Mouse (Mus musculus) kidney, adult 2 months (tissue): Measurements from ENCODE around the gene Mslnl.

Experiments used
- CTCF ChIP-seq: fragments of 200-500 bp; conservative IDR thresholded peaks from 2 replicates; pipeline ENCODE4 v1.5.1; 2011; ENCODE audit warnings: low read depth, mild to moderate bottlenecking, control low read depth, low read length, moderate library complexity, mixed read lengths; ENCODE audit not compliant: insufficient read depth, insufficient read length
- POLR2A ChIP-seq: fragments of 200-500 bp; IDR thresholded peaks from one replicate; pipeline ENCODE4 v1.6.1; 2011; ENCODE audit warnings: low read depth, low read length, control low read depth

DNA sequence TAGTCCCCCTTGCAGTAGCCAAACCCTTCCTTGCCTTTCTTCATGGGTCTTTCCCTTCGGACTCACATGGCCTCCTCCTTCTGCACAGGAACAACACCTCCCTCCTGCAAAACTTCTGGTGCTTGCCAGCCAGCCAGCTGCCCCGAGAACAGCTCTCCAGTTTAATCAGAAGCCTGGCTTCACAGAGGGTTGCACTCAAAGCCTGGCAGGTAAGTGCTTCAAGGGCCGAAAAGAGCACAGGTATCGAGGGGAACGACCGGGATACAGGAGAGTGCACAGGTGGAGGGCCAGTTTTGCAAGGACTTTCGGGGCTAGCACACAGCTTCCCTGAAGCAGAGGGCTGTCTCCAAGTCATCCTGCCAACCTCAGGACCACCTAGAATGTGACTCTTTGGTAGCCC is 3.0 kb downstream of the Mslnl start:
- no peak for TF ChIP-seq CTCF
- no peak for TF ChIP-seq POLR2A
